Mouse (Mus musculus): ENCODE results near the gene Lrrc2. TPM values are rescaled to one million over a fixed set of nuclear protein-coding genes. Genes with fewer than 3 reads are reported as not detected.

The Lrrc2 gene
- polyA plus RNA-seq, 1 experiment from 2014 or later = not detected

DNA sequence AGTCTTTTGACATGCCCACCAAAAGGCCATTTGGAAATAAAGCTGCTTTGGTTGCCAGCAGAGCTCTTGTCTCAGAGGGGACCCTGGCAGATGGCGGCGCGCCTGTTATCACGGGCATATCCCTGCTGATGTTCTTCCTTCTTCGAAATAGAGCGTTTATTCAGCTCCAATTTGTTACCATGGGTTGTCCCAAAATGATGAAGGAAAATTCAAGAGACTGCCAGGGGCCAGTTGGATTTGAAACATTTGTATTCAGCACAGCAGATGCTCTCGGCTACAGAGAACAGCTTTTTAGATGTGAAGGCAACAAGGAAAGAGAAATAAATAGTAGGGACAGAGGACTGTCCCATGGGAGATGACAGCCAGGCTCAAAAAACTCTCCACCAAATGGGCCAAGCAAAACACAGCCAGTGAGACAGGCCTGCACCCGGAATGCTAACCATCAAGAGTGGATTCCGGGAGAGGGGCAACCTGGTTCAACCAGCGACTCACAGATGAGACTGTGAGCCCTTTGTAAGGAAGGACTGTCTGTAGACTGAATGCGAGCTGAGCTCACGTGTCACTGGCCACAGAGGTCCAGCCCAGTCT lies 17.4 kb upstream of the Lrrc2 start:
- H3K9ac ChIP-seq = no peak overlapping the region
- no peak overlapping the region for H3K4me2 ChIP-seq
- no peak for ATAC-seq (ENCODE audit: low FRiP score)
- H3K4me1 ChIP-seq = no peaks in the 10 kb centered on the region
- no peak overlapping the region for H3K27ac ChIP-seq
- 86% methylated on average over 12 of the region's 12 CpGs for WGBS
- no peaks in the 10 kb centered on the region for H3K36me3 ChIP-seq (replicated peaks)
- H3K9me3 ChIP-seq = no peaks in the 10 kb centered on the region
- H3K27me3 ChIP-seq = no peaks in the 10 kb centered on the region
- H3K4me3 ChIP-seq (replicated peaks) = no peak overlapping the region

DNA sequence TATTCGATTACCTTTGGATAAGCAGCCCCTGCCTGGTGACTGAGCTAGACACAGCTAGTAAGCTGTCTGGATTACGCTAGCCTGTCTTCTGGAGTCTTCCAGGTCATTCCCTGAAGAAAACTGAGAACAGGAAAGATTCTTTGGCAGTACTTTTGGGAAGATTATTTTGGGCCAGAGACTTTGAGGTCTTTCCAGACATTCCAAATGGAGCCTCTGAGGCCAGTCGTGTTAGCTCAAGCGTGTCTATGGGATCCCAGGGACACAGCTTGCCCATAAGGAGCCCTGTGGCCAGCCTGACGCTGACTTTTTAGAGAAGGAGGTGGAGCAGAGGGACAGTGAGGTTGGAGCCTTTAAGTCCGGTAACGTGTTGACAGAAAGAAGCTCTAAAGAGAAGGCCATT lies 15.4 kb upstream of the Lrrc2 start:
- Histone ChIP-seq H3K4me1 (no peaks in the 10 kb centered on the region), H3K27me3 (no peaks in the 10 kb centered on the region), H3K27ac (no peak overlapping the region), H3K9ac (no peak overlapping the region), H3K4me2 (no peak overlapping the region), H3K9me3 (no peaks in the 10 kb centered on the region), H3K4me3 (replicated peaks) (no peak overlapping the region), H3K36me3 (replicated peaks) (no peaks in the 10 kb centered on the region)
- no peak for ATAC-seq (ENCODE audit: low FRiP score)
- 82% methylated on average over 7 of the region's 7 CpGs for WGBS

DNA sequence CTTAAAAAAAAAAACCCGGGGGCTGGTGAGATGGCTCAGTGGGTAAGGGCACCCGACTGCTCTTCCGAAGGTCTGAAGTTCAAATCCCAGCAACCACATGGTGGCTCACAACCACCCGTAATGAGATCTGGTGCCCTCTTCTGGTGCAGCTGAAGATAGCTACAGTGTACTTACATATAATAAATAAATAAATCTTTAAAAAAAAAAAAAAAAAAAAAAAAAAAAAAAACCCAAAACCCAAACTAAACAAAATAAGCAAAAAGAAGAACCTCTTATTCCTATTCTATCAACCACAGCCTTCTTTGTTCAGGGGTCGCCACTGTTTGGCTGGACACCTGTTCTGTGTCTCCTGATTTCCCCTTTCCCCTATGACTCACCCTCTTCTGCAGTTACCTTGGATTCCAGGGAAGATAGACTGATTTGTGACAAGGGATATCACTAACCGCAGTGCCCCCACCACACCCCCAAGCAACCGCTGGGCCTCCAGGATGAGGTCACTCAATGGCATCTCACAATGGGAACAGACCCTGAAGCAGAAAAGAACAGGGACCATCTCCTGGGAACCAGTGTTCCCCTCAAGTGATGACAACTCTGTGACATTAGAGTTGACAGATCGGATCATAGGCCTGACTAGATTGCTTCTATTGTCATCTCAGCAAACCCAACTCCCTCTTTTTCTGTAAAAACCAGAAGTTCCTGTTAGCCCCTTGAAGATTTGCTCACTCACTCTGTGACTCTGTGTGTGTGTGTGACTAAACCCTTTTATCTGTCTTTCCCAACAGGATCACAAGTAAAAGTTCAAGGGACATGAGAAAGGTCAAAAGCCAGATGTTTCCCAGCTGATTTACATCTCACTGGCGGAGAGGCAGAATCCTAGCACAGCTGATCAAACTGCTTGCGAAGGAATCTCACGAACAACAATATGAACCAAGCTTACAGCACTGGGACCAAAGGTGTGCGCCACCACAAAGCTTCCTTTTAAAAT lies 13.5 kb upstream of the Lrrc2 start:
- WGBS = 80% methylated on average over 12 of the region's 12 CpGs
- Histone ChIP-seq H3K4me3 (replicated peaks) (no peak overlapping the region), H3K27me3 (peaks cover 5% of the 10 kb centered on the region; the same call in 1 of the 2 replicates), H3K4me1 (no peaks in the 10 kb centered on the region), H3K4me2 (no peak overlapping the region), H3K27ac (no peak overlapping the region), H3K9ac (no peak overlapping the region), H3K9me3 (no peaks in the 10 kb centered on the region), H3K36me3 (replicated peaks) (no peaks in the 10 kb centered on the region)
- no peak for ATAC-seq (ENCODE audit: low FRiP score)

DNA sequence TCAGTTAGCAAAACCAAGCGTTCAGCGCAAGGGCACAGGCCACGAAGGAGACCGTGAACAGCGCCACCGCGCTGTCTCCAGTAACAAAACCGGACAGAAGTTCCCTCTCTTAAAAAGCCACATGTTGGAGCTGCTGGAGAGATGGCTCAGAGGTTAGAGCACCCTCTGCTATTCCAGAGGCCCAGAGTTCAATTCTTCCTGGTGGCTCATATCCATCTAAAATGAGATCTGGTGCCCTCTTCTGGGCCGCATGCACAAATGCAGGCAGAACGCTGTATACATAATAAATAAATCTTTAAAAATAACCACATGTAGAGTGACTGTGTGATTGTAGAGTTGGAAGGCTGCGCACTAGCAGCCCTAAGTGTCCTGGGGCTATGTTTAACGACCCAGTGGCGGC lies 7.1 kb upstream of the Lrrc2 start:
- Histone ChIP-seq H3K27me3 (peaks cover 65% of the 10 kb centered on the region), H3K4me1 (peaks cover 19% of the 10 kb centered on the region)
- no peak for ATAC-seq (ENCODE audit: low FRiP score)

DNA sequence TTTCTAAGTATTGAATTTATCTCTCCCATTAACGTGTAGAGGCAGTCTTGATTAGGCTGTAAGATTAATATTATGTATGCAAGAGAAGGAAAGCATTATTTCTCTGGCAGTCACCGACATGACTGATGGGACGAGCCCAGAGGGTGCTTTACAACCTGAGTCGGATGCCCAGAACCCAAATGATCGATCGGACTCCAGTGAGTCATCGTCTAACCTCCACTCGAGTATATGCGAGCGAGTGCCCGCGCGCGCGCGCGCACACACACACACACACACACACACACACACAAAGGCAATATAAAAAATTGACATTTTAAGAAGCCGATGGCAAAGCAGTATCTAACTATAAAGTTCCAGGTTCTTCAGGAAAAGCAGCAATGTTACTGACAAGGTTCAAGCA lies 6.0 kb upstream of the Lrrc2 start:
- Histone ChIP-seq H3K4me2 (no peak overlapping the region), H3K36me3 (replicated peaks) (no peaks in the 10 kb centered on the region), H3K9ac (no peak overlapping the region), H3K27me3 (peaks cover 66% of the 10 kb centered on the region), H3K9me3 (no peaks in the 10 kb centered on the region), H3K4me3 (replicated peaks) (no peak overlapping the region), H3K4me1 (peaks cover 19% of the 10 kb centered on the region), H3K27ac (no peak overlapping the region)
- no peak for ATAC-seq (ENCODE audit: low FRiP score)
- 24% methylated on average over 18 of the region's 18 CpGs for WGBS

More for the DNA sequence above, 7.1 kb upstream of the Lrrc2 start:
- Histone ChIP-seq H3K27ac (no peak overlapping the region), H3K36me3 (replicated peaks) (no peaks in the 10 kb centered on the region), H3K4me2 (no peak overlapping the region), H3K4me3 (replicated peaks) (no peak overlapping the region), H3K9ac (no peak overlapping the region), H3K9me3 (no peaks in the 10 kb centered on the region)
- 36% methylated on average over 13 of the region's 13 CpGs for WGBS

DNA sequence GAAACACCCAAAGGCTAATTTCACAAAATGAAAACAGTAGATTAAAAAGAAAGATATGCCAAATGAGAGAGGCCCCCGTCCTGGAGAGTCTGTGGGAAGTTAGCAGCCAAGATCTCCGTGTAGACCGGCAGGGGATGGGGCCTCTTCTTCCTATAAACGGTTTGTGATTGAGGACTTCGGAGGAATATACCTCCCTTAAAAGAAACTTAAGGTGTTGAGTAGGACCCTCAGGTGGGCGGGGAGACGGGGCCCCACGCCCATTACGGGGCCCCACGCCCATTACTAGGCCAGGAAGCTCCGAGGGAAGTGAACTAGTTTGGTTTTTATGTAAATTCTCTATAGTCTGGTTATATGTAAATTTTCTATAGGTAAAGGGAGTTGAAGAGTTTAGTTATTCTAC lies 5.4 kb upstream of the Lrrc2 start, which contains the start of gene Tdgf1:
Tdgf1 (minus strand) TSS at position 233 of the 400 bp plus-strand sequence.
- Histone ChIP-seq H3K4me2 (peak within 1 kb of the TSS; percentile 37), H3K4me1 (peaks cover 19% of the 10 kb centered on the region), H3K36me3 (replicated peaks) (no peaks in the 10 kb centered on the region), H3K27ac (no peak within 1 kb of the TSS), H3K27me3 (peaks cover 67% of the 10 kb centered on the region), H3K9ac (peak within 1 kb of the TSS; percentile 17; the same call in 1 of the 2 replicates), H3K4me3 (replicated peaks) (no peak within 1 kb of the TSS), H3K9me3 (no peaks in the 10 kb centered on the region)
- ATAC-seq (ENCODE audit: low FRiP score) = no peak
- WGBS = 13% methylated on average over 11 of the region's 11 CpGs

DNA sequence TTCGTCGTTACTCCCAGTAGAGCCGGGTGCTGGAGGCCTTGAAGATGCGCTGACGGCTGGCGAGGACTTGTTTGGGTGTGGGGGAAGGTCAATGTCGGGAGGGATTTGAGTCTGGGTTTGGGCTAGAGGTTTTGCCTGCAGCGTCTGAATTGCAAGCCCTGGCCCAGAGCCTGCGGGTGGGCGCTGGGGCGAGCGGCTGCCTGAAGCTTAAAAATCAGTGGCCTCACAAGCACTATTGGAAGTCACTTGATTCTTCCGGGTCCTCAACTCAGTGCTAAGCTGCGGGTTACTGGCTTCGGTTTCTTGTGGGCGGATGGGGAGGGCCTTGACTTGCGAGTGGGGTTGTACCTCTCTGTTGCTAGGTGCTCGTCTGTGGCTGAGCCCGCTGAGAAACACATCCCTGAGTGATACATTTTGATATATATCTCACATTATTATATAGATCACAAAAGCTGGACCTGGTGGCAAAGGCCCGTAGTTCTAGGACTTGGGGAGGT lies 4.7 kb upstream of the Lrrc2 start:
- ATAC-seq (ENCODE audit: low FRiP score) = no peak
- Histone ChIP-seq H3K4me1 (peaks cover 19% of the 10 kb centered on the region), H3K4me3 (replicated peaks) (no peak overlapping the region), H3K4me2 (peak overlapping the region; percentile 37), H3K36me3 (replicated peaks) (no peaks in the 10 kb centered on the region), H3K27me3 (peaks cover 74% of the 10 kb centered on the region), H3K27ac (no peak overlapping the region), H3K9ac (no peak overlapping the region), H3K9me3 (no peaks in the 10 kb centered on the region)
- WGBS = 4% methylated on average over 20 of the region's 20 CpGs

DNA sequence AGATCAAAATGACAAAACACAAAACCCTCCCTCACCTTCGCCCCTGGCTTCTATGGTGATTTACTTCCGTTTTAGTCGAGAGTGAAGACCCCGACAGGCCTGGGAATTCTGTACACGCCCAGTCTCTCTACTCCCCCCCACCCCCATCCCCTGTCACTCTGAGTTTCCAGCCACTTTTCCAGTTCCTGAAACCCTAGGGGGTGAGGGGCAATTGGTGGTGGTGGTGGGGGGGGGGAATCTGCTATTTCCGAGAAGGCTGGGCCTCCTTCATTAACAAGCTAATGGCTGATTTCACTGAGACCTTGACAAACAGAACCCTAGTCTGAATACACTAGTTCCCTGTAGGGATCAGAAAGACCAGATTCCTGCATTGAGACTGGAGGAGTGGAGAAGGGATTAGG lies 4.1 kb upstream of the Lrrc2 start:
- Histone ChIP-seq H3K27me3 (peaks cover 81% of the 10 kb centered on the region), H3K27ac (no peak overlapping the region), H3K4me3 (replicated peaks) (no peak overlapping the region), H3K4me2 (peak overlapping the region; percentile 37), H3K4me1 (peaks cover 19% of the 10 kb centered on the region), H3K36me3 (replicated peaks) (no peaks in the 10 kb centered on the region), H3K9me3 (no peaks in the 10 kb centered on the region), H3K9ac (peak overlapping the region; percentile 17; the same call in 1 of the 2 replicates)
- no peak for ATAC-seq (ENCODE audit: low FRiP score)
- WGBS = 3% methylated on average over 6 of the region's 6 CpGs

DNA sequence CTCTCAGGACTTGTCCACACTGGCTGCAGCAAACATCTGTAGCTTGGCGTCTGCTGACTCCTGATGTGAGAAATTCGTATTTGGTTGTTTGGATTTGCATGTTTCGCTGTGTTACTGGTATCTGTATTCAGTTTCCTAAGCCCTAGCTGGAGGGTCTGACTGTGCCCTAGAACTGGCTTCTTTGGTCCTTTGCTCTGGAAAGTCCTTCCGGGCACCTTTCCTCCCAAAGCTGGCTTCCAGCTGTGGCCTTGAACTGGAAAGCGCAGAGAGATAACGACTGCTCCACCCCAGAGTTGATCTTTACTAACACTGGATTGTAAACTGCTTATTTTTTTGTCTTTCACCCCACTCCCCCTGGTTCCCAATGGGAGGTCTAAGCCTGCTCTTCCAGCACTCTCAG lies 3.4 kb upstream of the Lrrc2 start:
- no peak overlapping the region for H3K9ac ChIP-seq
- H3K27ac ChIP-seq = no peak overlapping the region
- peaks cover 82% of the 10 kb centered on the region for H3K27me3 ChIP-seq
- H3K36me3 ChIP-seq (replicated peaks) = no peaks in the 10 kb centered on the region
- H3K4me3 ChIP-seq (replicated peaks) = no peak overlapping the region
- WGBS = 15% methylated on average over 6 of the region's 6 CpGs
- H3K4me1 ChIP-seq = peaks cover 19% of the 10 kb centered on the region
- no peak for ATAC-seq (ENCODE audit: low FRiP score)
- H3K9me3 ChIP-seq = no peaks in the 10 kb centered on the region
- H3K4me2 ChIP-seq = no peak overlapping the region

DNA sequence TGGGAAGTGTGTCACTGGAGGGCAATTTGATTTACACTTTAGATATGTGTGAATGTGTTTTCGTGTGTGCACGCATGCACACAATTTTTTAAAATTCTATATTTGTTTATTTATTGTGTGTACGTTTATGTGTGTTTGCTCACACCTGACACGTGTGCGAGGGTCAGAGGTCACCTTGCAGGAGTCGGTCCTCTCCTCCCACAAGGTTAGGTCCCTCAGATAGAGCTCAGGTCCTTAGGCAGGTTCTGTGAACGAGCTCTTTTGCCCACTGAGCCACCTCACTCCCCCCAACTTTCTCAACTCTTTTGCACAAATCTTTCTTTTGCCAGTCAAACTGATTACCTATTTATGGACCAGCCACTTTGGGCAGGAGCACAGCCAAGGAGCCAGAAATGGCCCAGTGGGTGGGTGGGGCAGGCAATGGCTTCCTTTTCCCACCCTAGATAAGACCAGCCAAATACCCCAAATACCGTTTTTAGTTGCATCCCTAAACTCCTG lies 2.5 kb upstream of the Lrrc2 start:
- Histone ChIP-seq H3K27ac (no peak overlapping the region), H3K9ac (no peak overlapping the region), H3K27me3 (peaks cover 77% of the 10 kb centered on the region), H3K9me3 (no peaks in the 10 kb centered on the region), H3K4me1 (peaks cover 25% of the 10 kb centered on the region), H3K36me3 (replicated peaks) (no peaks in the 10 kb centered on the region), H3K4me3 (replicated peaks) (no peak overlapping the region), H3K4me2 (no peak overlapping the region)
- no peak for ATAC-seq (ENCODE audit: low FRiP score)
- 57% methylated on average over 8 of the region's 8 CpGs for WGBS

DNA sequence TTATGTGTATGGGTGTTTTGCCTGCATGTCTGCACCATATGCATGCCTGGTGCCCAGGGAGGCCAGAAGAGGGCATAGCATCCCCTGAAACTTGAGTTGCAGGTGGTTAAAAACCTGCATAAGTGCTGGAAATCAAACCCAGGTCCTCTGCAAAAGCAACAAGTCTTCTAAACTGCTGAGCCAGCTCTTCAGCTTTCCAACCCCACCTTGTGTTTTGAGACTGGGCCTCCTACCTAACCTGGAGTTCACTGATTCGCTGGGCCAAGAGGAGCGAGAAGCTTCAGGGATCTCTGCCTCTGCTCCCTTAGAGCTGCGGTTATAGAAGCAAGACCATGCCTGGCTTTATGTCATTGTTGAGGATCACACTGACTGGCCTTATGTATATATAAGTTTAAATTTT lies 1.2 kb upstream of the Lrrc2 start:
- no peak overlapping the region for H3K27ac ChIP-seq
- no peak for ATAC-seq (ENCODE audit: low FRiP score)
- no peak overlapping the region for H3K9ac ChIP-seq
- H3K4me1 ChIP-seq = peaks cover 33% of the 10 kb centered on the region
- H3K9me3 ChIP-seq = no peaks in the 10 kb centered on the region
- 95% methylated on average over 3 of the region's 3 CpGs for WGBS
- no peaks in the 10 kb centered on the region for H3K36me3 ChIP-seq (replicated peaks)
- peaks cover 74% of the 10 kb centered on the region for H3K27me3 ChIP-seq
- H3K4me2 ChIP-seq = no peak overlapping the region
- H3K4me3 ChIP-seq (replicated peaks) = no peak overlapping the region

DNA sequence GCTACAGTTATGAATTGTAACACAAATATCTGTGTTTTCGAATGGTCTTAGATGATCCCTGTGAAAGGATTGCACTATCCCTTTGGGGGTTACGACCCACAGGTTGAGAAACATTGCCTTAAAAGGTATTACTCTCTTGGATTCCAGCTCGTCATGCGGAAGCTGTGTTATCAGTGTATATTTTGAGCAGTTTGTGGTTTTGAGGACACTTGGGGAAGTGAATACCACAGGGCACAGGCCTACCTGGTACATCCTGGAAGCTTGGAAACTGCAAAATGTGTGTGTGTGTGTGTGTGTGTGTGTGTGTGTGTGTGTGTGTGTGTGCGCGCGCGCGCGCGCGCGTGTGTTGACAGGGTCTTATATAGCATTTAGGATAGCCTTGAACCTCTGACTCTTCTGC lies 521 bp downstream of the Lrrc2 start:
- peaks cover 70% of the 10 kb centered on the region for H3K27me3 ChIP-seq
- no peak overlapping the region for H3K9ac ChIP-seq
- H3K27ac ChIP-seq = no peak overlapping the region
- H3K36me3 ChIP-seq (replicated peaks) = no peaks in the 10 kb centered on the region
- no peak for ATAC-seq (ENCODE audit: low FRiP score)
- H3K4me3 ChIP-seq (replicated peaks) = no peak overlapping the region
- 97% methylated on average over 13 of the region's 13 CpGs for WGBS
- peaks cover 26% of the 10 kb centered on the region for H3K4me1 ChIP-seq
- H3K9me3 ChIP-seq = no peaks in the 10 kb centered on the region
- no peak overlapping the region for H3K4me2 ChIP-seq
